Comparison of ENCODE assay signal across 20 mouse cellular contexts in the genomic region with DNA sequence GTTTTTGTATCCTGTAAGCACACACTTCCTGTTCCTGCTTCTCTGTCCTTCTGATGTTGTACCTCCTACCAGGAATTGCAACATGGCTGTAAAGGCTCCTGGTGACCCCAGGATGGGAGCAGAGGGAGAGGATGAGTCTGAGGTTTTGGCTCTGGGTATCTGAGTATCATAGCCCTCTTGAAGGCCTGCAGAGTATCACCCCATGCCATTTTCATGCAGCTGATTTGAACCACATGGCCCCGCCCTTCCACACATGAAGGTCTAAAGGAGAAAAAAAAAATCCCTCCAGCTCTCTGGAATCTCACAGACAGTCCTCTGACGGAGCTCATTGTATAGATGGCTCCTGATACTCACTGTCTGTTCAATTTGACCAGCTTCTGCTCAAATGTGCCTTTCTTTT. TPM values are rescaled to one million over a fixed set of nuclear protein-coding genes. Genes with fewer than 3 reads are reported as not detected.
DNase-seq lines count a peak whose midpoint lies in the region; TF ChIP-seq lines count a peak whose summit lies in the region.
"Had no signal": no experiment of that assay in that cellular context is flagged by ENCODE, and none has a peak within 500 bp of the region (broad histone marks: within the 10 kb centered on the region; RNA-seq: fewer than 3 reads in every experiment).

No protein-coding gene starts in this region.

- peaks cover 4% of the 10 kb centered on the region for H3K9me3 ChIP-seq in CH12.LX (replicated peaks; ENCODE audit: low read length)
- H3K9me3 ChIP-seq: heart, embryonic 15.5 days; hindbrain, embryonic 12.5 days; limb, embryonic 15.5 days had no signal

- H3K79me2 ChIP-seq in CH12.LX (replicated peaks; ENCODE audit: control insufficient read depth, extremely low read depth, insufficient read depth, poor library complexity, severe bottlenecking) (no peaks in the 10 kb centered on the region; the same call in none of the 2 replicates), macrophage (ENCODE audit: inconsistent target) (peaks cover 88% of the 10 kb centered on the region)

- H3K36me3 ChIP-seq in CH12.LX (replicated peaks in 1 of 2; ENCODE audit: control insufficient read depth in 1 of 2, insufficient read depth in 1 of 2, low read length in 1 of 2) (peaks cover 52 to 74% of the 10 kb centered on the region in 2 experiments), macrophage (ENCODE audit: inconsistent target) (peaks cover 57% of the 10 kb centered on the region)

- H3K4me2 ChIP-seq in CH12.LX (ENCODE audit: insufficient read depth, low read depth, poor library complexity, severe bottlenecking): no peak overlapping the region
- H3K4me2 ChIP-seq: heart, embryonic 15.5 days; hindbrain, embryonic 12.5 days; limb, embryonic 15.5 days had no signal

- 91% methylated on average over 2 of the region's 2 CpGs for WGBS in macrophage (ENCODE audit: missing documents)

- H3K9ac ChIP-seq in CH12.LX (ENCODE audit: insufficient read depth, low read depth): no peak overlapping the region
- H3K9ac ChIP-seq: heart, embryonic 15.5 days; hindbrain, embryonic 12.5 days; limb, embryonic 15.5 days had no signal

- no peak overlapping the region for H3K4me3 ChIP-seq in CH12.LX (replicated peaks in 1 of 3; ENCODE audit: low read depth in 2 of 3, low read length in 2 of 3, poor library complexity in 1 of 3)
- no peak overlapping the region for H3K4me3 ChIP-seq in macrophage (ENCODE audit: inconsistent target)
- H3K4me3 ChIP-seq: heart, embryonic 15.5 days; hindbrain, embryonic 12.5 days; limb, embryonic 15.5 days had no signal

- in situ Hi-C loops in CH12.LX (cut with MboI; ENCODE audit: low pct_ligation_motif_present, low pct_unique_long_range_greater_than_20kb, low sequenced_read_pairs): no loop called here

- H3K27me3 ChIP-seq in CH12.LX (replicated peaks): no peaks in the 10 kb centered on the region
- H3K27me3 ChIP-seq: heart, embryonic 15.5 days; hindbrain, embryonic 12.5 days; limb, embryonic 15.5 days had no signal

- TF ChIP-seq CTCF in CH12.LX (conservative IDR thresholded peaks at IDR 0.05 in 1 of 2, IDR thresholded peaks at IDR 0.05 in 1 of 2; ENCODE audit: low read depth in 2 of 2, low read length in 2 of 2): no peak

- peak; percentile 35 for DNase-seq in 416B (ENCODE audit: low read depth)
- DNase-seq in CH12.LX (ENCODE audit: extremely low read depth): no peak
- peak; percentile 69 for DNase-seq in liver
- no peak for DNase-seq in ovary, adult 18-20 months (ENCODE audit: low spot score)
- DNase-seq in embryo, embryonic 10.5 days (ENCODE audit: low spot score): no peak
- DNase-seq in urinary bladder, postnatal 14 days (ENCODE audit: low spot score): no peak
- DNase-seq: cerebellum, adult 11 months; cerebellum, postnatal 36 days; kidney, adult 11 months; kidney, postnatal 14 days; layer of hippocampus, adult 9-11 months; thymus, adult 18-20 months had no signal

- H3K27ac ChIP-seq in CH12.LX (ENCODE audit: insufficient read depth, low read depth) (peak overlapping the region; percentile 42), macrophage (peak overlapping the region; percentile 99)
- H3K27ac ChIP-seq: heart, embryonic 15.5 days; hindbrain, embryonic 12.5 days; limb, embryonic 15.5 days had no signal

- H3K4me1 ChIP-seq in CH12.LX (ENCODE audit: control insufficient read depth in 1 of 2, insufficient read depth in 2 of 2): peaks cover 24 to 78% of the 10 kb centered on the region in 2 experiments

- TF ChIP-seq RAD21 in CH12.LX (IDR thresholded peaks at IDR 0.05; ENCODE audit: low read depth, low read length): no peak

- dilution Hi-C loops in CH12.LX (cut with MboI; ENCODE audit: extremely low pct_ligation_motif_present, extremely low pct_unique_long_range_greater_than_20kb, low sequenced_read_pairs): no loop called here

- TF ChIP-seq POLR2A in CH12.LX (IDR thresholded peaks at IDR 0.05; ENCODE audit: low read depth, low read length): no peak

- TF ChIP-seq EP300 in CH12.LX (IDR thresholded peaks at IDR 0.05; ENCODE audit: low read length): no peak

TF ChIP-seq in CH12.LX, 34 proteins besides CTCF, POLR2A, EP300 and RAD21:
- TF ChIP-seq GABPA (IDR thresholded peaks at IDR 0.05; ENCODE audit: insufficient replicate concordance, low read depth, low read length) (no peak), MXI1 (IDR thresholded peaks at IDR 0.05; ENCODE audit: low read depth, low read length) (no peak), JUN (IDR thresholded peaks at IDR 0.05; ENCODE audit: insufficient read depth, low read depth, low read length) (no peak)

RNA-seq across cellular contexts. Expression of gene Mknk1, which starts 11.1 kb away (rescaled TPM):
- total RNA-seq in CH12.LX (2012; rRNA removed): 34.7 and 39.0 TPM in 2 replicates
- 15.7 and 17.8 TPM in 2 replicates for total RNA-seq in CH12.LX (2014; rRNA removed)
- 31.5 and 38.5 TPM in 2 replicates for polyA plus RNA-seq in CH12.LX (2012; ENCODE audit: insufficient read length, low read depth)
- 100 to 1,000 TPM in 25 of 26 experiments, 10 to 100 TPM in 1; 80.0 to 780 (median 373) TPM for total RNA-seq in macrophage (2018; cell fraction: chromatin; rRNA removed)
- total RNA-seq in macrophage (2018; cell fraction: cytosol; rRNA removed): 100 to 1,000 TPM in 10 of 26 experiments, 10 to 100 TPM in 16; 52.2 to 151 (median 89.7) TPM
- 100 to 1,000 TPM in 21 of 26 experiments, 10 to 100 TPM in 5; 56.6 to 406 (median 188) TPM for total RNA-seq in macrophage (2018; cell fraction: nucleus; rRNA removed)
- polyA plus RNA-seq in macrophage (2018): 62.4 to 141 TPM (median 130 TPM) in 3 replicates

RNA-seq across cellular contexts. Expression of gene Mob3c, which starts 22.2 kb away (rescaled TPM):
- total RNA-seq in CH12.LX (2012; rRNA removed) (9.2 and 9.3 TPM in 2 replicates), CH12.LX (2014; rRNA removed) (7.4 and 7.8 TPM in 2 replicates)
- polyA plus RNA-seq in CH12.LX (2012; ENCODE audit: insufficient read length, low read depth) (5.9 and 9.2 TPM in 2 replicates), macrophage (2018) (16.6 to 27.7 TPM (median 23.8 TPM) in 3 replicates)
- total RNA-seq in macrophage (2018; cell fraction: chromatin; rRNA removed): 100 to 1,000 TPM in 22 of 26 experiments, 10 to 100 TPM in 4; 81.4 to 234 (median 122) TPM
- total RNA-seq in macrophage (2018; cell fraction: cytosol; rRNA removed): 10 to 100 TPM; 24.1 to 64.9 (median 31.5) TPM
- 100 to 1,000 TPM in 18 of 26 experiments, 10 to 100 TPM in 8; 66.0 to 229 (median 125) TPM for total RNA-seq in macrophage (2018; cell fraction: nucleus; rRNA removed)

RNA-seq across cellular contexts. Expression of gene Kncn, which starts 34.1 kb away (rescaled TPM):
- not detected in 2 replicates for total RNA-seq in CH12.LX (2012; rRNA removed)
- not detected in 2 replicates for total RNA-seq in CH12.LX (2014; rRNA removed)
- not detected in 2 replicates for polyA plus RNA-seq in CH12.LX (2012; ENCODE audit: insufficient read length, low read depth)
- total RNA-seq in macrophage (2018; cell fraction: chromatin; rRNA removed): 1 to 10 TPM in 2 of 26 experiments, under 1 TPM in 2, not detected in 22; 0.77 to 1.6 (median 0.97) TPM
- total RNA-seq in macrophage (2018; cell fraction: cytosol; rRNA removed): not detected
- 1 to 10 TPM in 3 of 26 experiments, under 1 TPM in 5, not detected in 18; 0.29 to 1.4 (median 0.75) TPM for total RNA-seq in macrophage (2018; cell fraction: nucleus; rRNA removed)
- polyA plus RNA-seq in macrophage (2018): not detected in 3 replicates
- total RNA-seq: gastrocnemius, postnatal 4 days; neutrophil, adult 5-6 weeks had no signal
- polyA plus RNA-seq: embryonic facial prominence, embryonic 11.5 days; forebrain, embryonic 11.5 days; heart, embryonic 15.5 days; hindbrain, embryonic 12.5 days; limb, embryonic 15.5 days had no signal

RNA-seq across cellular contexts. Expression of gene 6430628N08Rik, which starts 40.4 kb away (rescaled TPM):
- total RNA-seq in CH12.LX (2012; rRNA removed): not detected in 2 replicates
- not detected in 2 replicates for total RNA-seq in CH12.LX (2014; rRNA removed)
- not detected in 2 replicates for polyA plus RNA-seq in CH12.LX (2012; ENCODE audit: insufficient read length, low read depth)
- not detected for total RNA-seq in macrophage (2018; cell fraction: chromatin; rRNA removed)
- not detected for total RNA-seq in macrophage (2018; cell fraction: cytosol; rRNA removed)
- total RNA-seq in macrophage (2018; cell fraction: nucleus; rRNA removed): under 1 TPM in 1 of 26 experiments, not detected in 25; 0.55 TPM
- not detected in 3 replicates for polyA plus RNA-seq in macrophage (2018)
- total RNA-seq: gastrocnemius, postnatal 4 days; neutrophil, adult 5-6 weeks had no signal
- polyA plus RNA-seq: embryonic facial prominence, embryonic 11.5 days; forebrain, embryonic 11.5 days; heart, embryonic 15.5 days; limb, embryonic 15.5 days had no signal

Comparison
In these comparisons a context has a peak if more than half of its experiments do, and no peak if none do; other contexts are left out.
1. DNase-seq: peak in 416B (single experiment) and liver (single experiment); none in CH12.LX (single experiment), ovary, adult 18-20 months (single experiment), embryo, embryonic 10.5 days (single experiment) and urinary bladder, postnatal 14 days (single experiment).